Mouse (Mus musculus): ENCODE data around the gene Ice2.

- TF ChIP-seq CTCF (IDR thresholded peaks at IDR 0.05; ENCODE audit: control insufficient read depth, insufficient read depth, insufficient read length) (no peak), MAX (IDR thresholded peaks at IDR 0.05) (no peak), FOSL1 (IDR thresholded peaks at IDR 0.05; ENCODE audit: insufficient read depth, low read length, poor library complexity, severe bottlenecking) (no peak), CEBPB (IDR thresholded peaks at IDR 0.05; ENCODE audit: low read depth) (no peak), USF1 (IDR thresholded peaks at IDR 0.05; ENCODE audit: low read depth) (no peak), MYOG (IDR thresholded peaks at IDR 0.05; ENCODE audit: control insufficient read depth, extremely low read depth, insufficient read length) (no peak), MYOD1 (IDR thresholded peaks at IDR 0.05; ENCODE audit: control insufficient read depth, insufficient read length, low read depth) (no peak)
Observed at GRCm38 (mm10) chr9:69381741-69382140, 16.0 kb upstream of the Ice2 start.
